Mouse (Mus musculus): Measurements from ENCODE around the gene Pdcd6.

Gene Pdcd6

GRCm38 (mm10) chr13:74260231-74260992 lies 57.0 kb downstream of the Pdcd6 start:
- peak; percentile 42 for DNase-seq

- DNase-seq, result peak; percentile 30
These were observed 57.7 kb downstream of the Pdcd6 start for GRCm38 (mm10) chr13:74259460-74260230.

All from thymus, postnatal 25 days (tissue).